25 mouse cellular contexts compared by ENCODE assay signal in genomic region chr11:102241874-102242273, GRCm38 (mm10). TPM values are rescaled to one million over a fixed set of nuclear protein-coding genes. Genes with fewer than 3 reads are reported as not detected.
DNase-seq lines count a peak whose midpoint lies in the region; ATAC-seq and TF ChIP-seq lines count a peak whose summit lies in the region.
"Had no signal": no experiment of that assay in that cellular context is flagged by ENCODE, and none has a peak within 500 bp of the region (broad histone marks: within the 10 kb centered on the region; RNA-seq: fewer than 3 reads in every experiment).

No protein-coding gene starts in this region.

- DNase-seq in gastrocnemius, adult 2 months = no peak
- DNase-seq in gastrocnemius, adult 18-20 months (ENCODE audit: low spot score) = no peak
- peak; percentile 31 for DNase-seq in liver, adult 2 months (ENCODE audit: extremely low read depth, low read depth, low spot score)
- DNase-seq in CH12.LX (ENCODE audit: extremely low read depth) (no peak), R1 (ENCODE audit: low read depth, low spot score) (peak; percentile 76)
- DNase-seq in right cerebral cortex, adult 18-20 months = no peak
- no peak for DNase-seq in cerebellum, adult 11-12 months
- DNase-seq: adrenal gland, postnatal 36 days; cerebellum, adult 11 months; cerebellum, postnatal 10 days; gastrocnemius, postnatal 14 days; heart, adult 11 months; heart, postnatal 10 days had no signal

- H3K4me1 ChIP-seq in liver, adult 2 months (ENCODE audit: control insufficient read depth, insufficient read depth, low read length) = 0 out of 2 replicates have a peak, but pooled peaks cover 4% of the 10 kb centered on the region
- peaks cover 12% of the 10 kb centered on the region for H3K4me1 ChIP-seq in liver, embryonic 12.5 days
- H3K4me1 ChIP-seq in CH12.LX (ENCODE audit: control insufficient read depth in 1 of 2, insufficient read depth in 2 of 2) = peaks cover 8 to 12% of the 10 kb centered on the region in 2 experiments

- no peak overlapping the region for H3K27ac ChIP-seq in gastrocnemius, adult 2 months
- H3K27ac ChIP-seq in liver, adult 2 months (replicated peaks; ENCODE audit: insufficient read depth, low read depth, low read length) = 0 out of 2 replicates have a peak overlapping the region, but pooled peaks have one; percentile 43
- H3K27ac ChIP-seq in liver, embryonic 12.5 days = no peak overlapping the region
- no peak overlapping the region for H3K27ac ChIP-seq in CH12.LX (ENCODE audit: insufficient read depth, low read depth)
- H3K27ac ChIP-seq: embryonic facial prominence, embryonic 10.5 days; forebrain, embryonic 15.5 days; hindbrain, embryonic 12.5 days; kidney, postnatal 0 days; limb, embryonic 13.5 days; lung, embryonic 15.5 days; macrophage; midbrain, embryonic 12.5 days had no signal

- TF ChIP-seq POLR2A in liver, adult 2 months (IDR thresholded peaks at IDR 0.05; ENCODE audit: extremely low read depth, insufficient read depth, low read length) = no peak
- no peak for TF ChIP-seq POLR2A in CH12.LX (IDR thresholded peaks at IDR 0.05; ENCODE audit: low read depth, low read length)

- peak; percentile 19; the same call in 1 of the 2 replicates for TF ChIP-seq CTCF in gastrocnemius, adult 2 months (IDR thresholded peaks at IDR 0.05)
- no peak for TF ChIP-seq CTCF in liver, adult 2 months (IDR thresholded peaks at IDR 0.05; ENCODE audit: low read depth, low read length)
- peak; percentile 21 to 39; a peak in 2 of 4 replicates for TF ChIP-seq CTCF in CH12.LX (conservative IDR thresholded peaks at IDR 0.05 in 1 of 2, IDR thresholded peaks at IDR 0.05 in 1 of 2; ENCODE audit: low read depth in 2 of 2, low read length in 2 of 2)

- no peak overlapping the region for H3K4me3 ChIP-seq in gastrocnemius, adult 2 months
- no peak overlapping the region for H3K4me3 ChIP-seq in liver, adult 2 months (ENCODE audit: insufficient read depth, low read depth, low read length)
- no peak overlapping the region for H3K4me3 ChIP-seq in liver, embryonic 12.5 days
- no peak overlapping the region for H3K4me3 ChIP-seq in CH12.LX (replicated peaks in 1 of 3; ENCODE audit: low read depth in 2 of 3, low read length in 2 of 3, poor library complexity in 1 of 3)
- H3K4me3 ChIP-seq: embryonic facial prominence, embryonic 10.5 days; forebrain, embryonic 15.5 days; heart, embryonic 12.5 days; hindbrain, embryonic 12.5 days; limb, embryonic 13.5 days; lung, embryonic 15.5 days; midbrain, embryonic 12.5 days had no signal

- no peaks in the 10 kb centered on the region for H3K27me3 ChIP-seq in liver, adult 2 months (ENCODE audit: control insufficient read depth, insufficient read depth, low read length)
- H3K27me3 ChIP-seq in liver, embryonic 12.5 days (replicated peaks) = peaks cover 26% of the 10 kb centered on the region
- peaks cover 45% of the 10 kb centered on the region for H3K27me3 ChIP-seq in CH12.LX (replicated peaks)
- H3K27me3 ChIP-seq: forebrain, embryonic 15.5 days; heart, embryonic 12.5 days; hindbrain, embryonic 12.5 days; lung, embryonic 15.5 days; midbrain, embryonic 12.5 days had no signal

- peak; percentile 6 for TF ChIP-seq RAD21 in CH12.LX (IDR thresholded peaks at IDR 0.05; ENCODE audit: low read depth, low read length)

- 64% methylated on average over 5 of the region's 5 CpGs for WGBS in liver, adult 2 months
- WGBS in liver, embryonic 12.5 days (ENCODE audit: insufficient replicate concordance) = 50% methylated on average over 5 of the region's 5 CpGs

- no peak for TF ChIP-seq EP300 in CH12.LX (IDR thresholded peaks at IDR 0.05; ENCODE audit: low read length)

- in situ Hi-C loops in CH12.LX (cut with MboI; ENCODE audit: low pct_ligation_motif_present, low pct_unique_long_range_greater_than_20kb, low sequenced_read_pairs) = no loop called here

- H3K9me3 ChIP-seq in liver, embryonic 12.5 days (replicated peaks) = no peaks in the 10 kb centered on the region
- H3K9me3 ChIP-seq in CH12.LX (replicated peaks; ENCODE audit: low read length) = peaks cover 11% of the 10 kb centered on the region
- H3K9me3 ChIP-seq: embryonic facial prominence, embryonic 10.5 days; forebrain, embryonic 15.5 days; hindbrain, embryonic 12.5 days; limb, embryonic 13.5 days; lung, embryonic 15.5 days; midbrain, embryonic 12.5 days had no signal

- intact Hi-C loops in gastrocnemius, adult 2 months (cut with DNase I) = no loop called here

- no peak for ATAC-seq in liver, embryonic 12.5 days
- ATAC-seq: forebrain, embryonic 15.5 days had no signal

- no peaks in the 10 kb centered on the region for H3K79me2 ChIP-seq in liver, adult 2 months (ENCODE audit: control insufficient read depth, insufficient read depth, low read length)
- no peaks in the 10 kb centered on the region for H3K79me2 ChIP-seq in CH12.LX (replicated peaks; ENCODE audit: control insufficient read depth, extremely low read depth, insufficient read depth, poor library complexity, severe bottlenecking)

- H3K36me3 ChIP-seq in liver, adult 2 months (ENCODE audit: control insufficient read depth, insufficient read depth, low read length) = no peaks in the 10 kb centered on the region
- no peaks in the 10 kb centered on the region for H3K36me3 ChIP-seq in liver, embryonic 12.5 days
- H3K36me3 ChIP-seq in CH12.LX (replicated peaks in 1 of 2; ENCODE audit: control insufficient read depth in 1 of 2, insufficient read depth in 1 of 2, low read length in 1 of 2) = no peaks in the 10 kb centered on the region
- H3K36me3 ChIP-seq: embryonic facial prominence, embryonic 10.5 days; forebrain, embryonic 15.5 days; heart, embryonic 12.5 days; hindbrain, embryonic 12.5 days; limb, embryonic 13.5 days; lung, embryonic 15.5 days; midbrain, embryonic 12.5 days had no signal

- no peak overlapping the region for H3K9ac ChIP-seq in liver, adult 2 months (ENCODE audit: low read depth, low read length)
- no peak overlapping the region for H3K9ac ChIP-seq in liver, embryonic 12.5 days
- no peak overlapping the region for H3K9ac ChIP-seq in CH12.LX (ENCODE audit: insufficient read depth, low read depth)
- H3K9ac ChIP-seq: forebrain, embryonic 15.5 days; heart, embryonic 12.5 days; hindbrain, embryonic 12.5 days; limb, embryonic 13.5 days; lung, embryonic 15.5 days; midbrain, embryonic 12.5 days had no signal

- dilution Hi-C loops in CH12.LX (cut with MboI; ENCODE audit: extremely low pct_ligation_motif_present, extremely low pct_unique_long_range_greater_than_20kb, low sequenced_read_pairs) = no loop called here

- no peak overlapping the region for H3K4me2 ChIP-seq in liver, embryonic 12.5 days
- H3K4me2 ChIP-seq in CH12.LX (ENCODE audit: insufficient read depth, low read depth, poor library complexity, severe bottlenecking) = no peak overlapping the region
- H3K4me2 ChIP-seq: forebrain, embryonic 15.5 days; heart, embryonic 12.5 days; hindbrain, embryonic 12.5 days; limb, embryonic 13.5 days; lung, embryonic 15.5 days; midbrain, embryonic 12.5 days had no signal

TF ChIP-seq in CH12.LX, 34 proteins besides CTCF, POLR2A, EP300 and RAD21:
- TF ChIP-seq TCF12 (IDR thresholded peaks at IDR 0.05; ENCODE audit: low read depth, low read length) = no peak

RNA-seq across cellular contexts. Expression of gene BC030867, which starts 6.8 kb away (rescaled TPM):
- not detected for total RNA-seq in gastrocnemius, adult 2 months (2021)
- not detected for total RNA-seq in gastrocnemius, adult 18-20 months (2021)
- total RNA-seq in liver, adult 2 months (2014; rRNA removed) = 0.27 TPM in 1 of 2 replicates, not detected in the other
- 0.20 and 0.38 TPM in 2 replicates for polyA plus RNA-seq in liver, adult 2 months (2012; rRNA removed)
- 19.5 and 19.7 TPM in 2 replicates for polyA plus RNA-seq in liver, embryonic 12.5 days (2016; fragmentation: Nextera tagmentation; extraction: Ambion mirVana)
- 25.6 and 26.2 TPM in 2 replicates for total RNA-seq in CH12.LX (2012; rRNA removed)
- 9.7 and 11.4 TPM in 2 replicates for total RNA-seq in CH12.LX (2014; rRNA removed)
- 34.0 and 35.2 TPM in 2 replicates for polyA plus RNA-seq in CH12.LX (2012; ENCODE audit: insufficient read length, low read depth)
- total RNA-seq: monocyte, adult 5-6 weeks; neutrophil, adult 5-6 weeks had no signal

RNA-seq across cellular contexts. Expression of gene Hdac5, which starts 11.9 kb away (rescaled TPM):
- total RNA-seq in gastrocnemius, adult 2 months (2021) = 10 to 100 TPM; 78.3 to 78.7 TPM
- total RNA-seq in gastrocnemius, adult 18-20 months (2021) = 100 to 1,000 TPM in 1 of 2 experiments, 10 to 100 TPM in 1; 73.6 to 104 TPM
- 15.9 and 25.0 TPM in 2 replicates for total RNA-seq in liver, adult 2 months (2014; rRNA removed)
- 38.2 and 60.5 TPM in 2 replicates for polyA plus RNA-seq in liver, adult 2 months (2012; rRNA removed)
- polyA plus RNA-seq in liver, embryonic 12.5 days (2016; fragmentation: Nextera tagmentation; extraction: Ambion mirVana) = 21.7 and 23.1 TPM in 2 replicates
- 49.6 and 49.9 TPM in 2 replicates for total RNA-seq in CH12.LX (2012; rRNA removed)
- 23.3 and 24.9 TPM in 2 replicates for total RNA-seq in CH12.LX (2014; rRNA removed)
- polyA plus RNA-seq in CH12.LX (2012; ENCODE audit: insufficient read length, low read depth) = 46.4 and 53.9 TPM in 2 replicates

RNA-seq across cellular contexts. Expression of gene Asb16, which starts 26.7 kb away (rescaled TPM):
- total RNA-seq in gastrocnemius, adult 2 months (2021) = 10 to 100 TPM; 78.2 to 80.4 TPM
- total RNA-seq in gastrocnemius, adult 18-20 months (2021) = 10 to 100 TPM; 86.0 to 97.5 TPM
- 0.09 TPM in 1 of 2 replicates, not detected in the other for total RNA-seq in liver, adult 2 months (2014; rRNA removed)
- 0.16 and 0.20 TPM in 2 replicates for polyA plus RNA-seq in liver, adult 2 months (2012; rRNA removed)
- polyA plus RNA-seq in liver, embryonic 12.5 days (2016; fragmentation: Nextera tagmentation; extraction: Ambion mirVana) = 0.05 TPM in 1 of 2 replicates, not detected in the other
- 0.04 TPM in 1 of 2 replicates, not detected in the other for total RNA-seq in CH12.LX (2012; rRNA removed)
- total RNA-seq in CH12.LX (2014; rRNA removed) = not detected in 2 replicates
- polyA plus RNA-seq in CH12.LX (2012; ENCODE audit: insufficient read length, low read depth) = not detected in 2 replicates
- total RNA-seq: monocyte, adult 5-6 weeks; neutrophil, adult 5-6 weeks had no signal
- polyA plus RNA-seq: forebrain, embryonic 15.5 days; hindbrain, embryonic 12.5 days; kidney, postnatal 0 days; macrophage; midbrain, embryonic 12.5 days had no signal

RNA-seq across cellular contexts. Expression of gene Tmub2, which starts 42.9 kb away (rescaled TPM):
- 10 to 100 TPM; 13.9 to 15.7 TPM for total RNA-seq in gastrocnemius, adult 2 months (2021)
- 10 to 100 TPM; 14.6 to 15.8 TPM for total RNA-seq in gastrocnemius, adult 18-20 months (2021)
- total RNA-seq in liver, adult 2 months (2014; rRNA removed) = 18.1 and 19.0 TPM in 2 replicates
- 33.5 and 34.2 TPM in 2 replicates for polyA plus RNA-seq in liver, adult 2 months (2012; rRNA removed)
- polyA plus RNA-seq in liver, embryonic 12.5 days (2016; fragmentation: Nextera tagmentation; extraction: Ambion mirVana) = 28.4 and 28.9 TPM in 2 replicates
- total RNA-seq in CH12.LX (2012; rRNA removed) (27.8 and 31.0 TPM in 2 replicates), CH12.LX (2014; rRNA removed) (24.8 and 27.0 TPM in 2 replicates)
- polyA plus RNA-seq in CH12.LX (2012; ENCODE audit: insufficient read length, low read depth) = 32.4 and 32.9 TPM in 2 replicates

RNA-seq across cellular contexts. Expression of gene G6pc3, which starts 52.5 kb away (rescaled TPM):
- total RNA-seq in gastrocnemius, adult 2 months (2021) = 10 to 100 TPM; 50.3 to 53.0 TPM
- 10 to 100 TPM; 60.4 to 61.1 TPM for total RNA-seq in gastrocnemius, adult 18-20 months (2021)
- 2.8 and 3.6 TPM in 2 replicates for total RNA-seq in liver, adult 2 months (2014; rRNA removed)
- polyA plus RNA-seq in liver, adult 2 months (2012; rRNA removed) = 17.1 and 25.9 TPM in 2 replicates
- polyA plus RNA-seq in liver, embryonic 12.5 days (2016; fragmentation: Nextera tagmentation; extraction: Ambion mirVana) = 18.0 and 19.7 TPM in 2 replicates
- total RNA-seq in CH12.LX (2012; rRNA removed) (31.9 and 34.7 TPM in 2 replicates), CH12.LX (2014; rRNA removed) (26.3 and 31.3 TPM in 2 replicates)
- polyA plus RNA-seq in CH12.LX (2012; ENCODE audit: insufficient read length, low read depth) = 65.6 and 72.3 TPM in 2 replicates

Comparison
In these comparisons a context has a peak if more than half of its experiments do, and no peak if none do; other contexts are left out.
1. DNase-seq: peak in liver, adult 2 months (single experiment) and R1 (single experiment); none in gastrocnemius, adult 2 months (single experiment), gastrocnemius, adult 18-20 months (single experiment), CH12.LX (single experiment), right cerebral cortex, adult 18-20 months (single experiment) and cerebellum, adult 11-12 months (single experiment).
2. RNA of gene Asb16, which starts 26.7 kb away (total RNA-seq): 86.0 to 97.5 TPM in gastrocnemius, adult 18-20 months and 78.2 to 80.4 TPM in gastrocnemius, adult 2 months; 0.09 TPM in liver, adult 2 months and 0.04 TPM in CH12.LX; every median in the first group is over 10 times any median in the second.